Mouse (Mus musculus) yolk sac, embryonic 10.5 days (tissue): ENCODE measurements at regions not wholly inside any gene's neighbourhood (a gene's known extent, or its start where the extent isn't known, plus 50 kb on each side); places are given as distances from the start of the nearest gene placed in this dataset.

Source experiments
- DNase-seq: peaks from one replicate; pipeline ENCODE4 v3.0.0-alpha.2; 2017; ENCODE audit warnings: low spot score

- DNase-seq = no peak
Measured at GRCm38 (mm10) chr1:183504103-183504841, 86.3 kb downstream of the Hhipl2 start.

- DNase-seq = no peak
Measured at GRCm38 (mm10) chr1:183507893-183508292, 89.9 kb downstream of the Hhipl2 start.

DNA sequence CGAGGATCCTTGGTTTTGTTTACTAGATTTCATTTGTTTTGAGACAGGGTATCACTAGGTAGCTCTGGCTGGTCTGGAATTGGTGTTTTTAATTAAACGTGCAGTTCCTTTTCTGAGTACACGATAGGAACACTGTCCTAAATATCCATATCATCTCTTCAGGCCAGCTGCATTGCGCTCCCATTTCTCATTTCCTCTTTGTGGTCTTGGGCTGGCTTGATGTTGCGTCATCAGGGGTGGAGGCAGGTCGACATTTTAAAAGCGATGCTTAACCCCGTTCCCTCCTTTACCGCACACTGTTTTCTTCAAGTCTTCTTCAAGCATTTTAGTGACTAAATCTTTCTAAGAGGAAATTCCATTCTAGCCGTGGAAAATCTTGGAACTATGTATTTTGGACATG is 92.7 kb downstream of the Hhipl2 start:
- no peak for DNase-seq

- DNase-seq = no peak
Measured at GRCm38 (mm10) chr1:183513876-183514275, 95.9 kb downstream of the Hhipl2 start.

GRCm38 (mm10) chr1:183514281-183514983 is 96.4 kb downstream of the Hhipl2 start:
- DNase-seq = no peak

DNA sequence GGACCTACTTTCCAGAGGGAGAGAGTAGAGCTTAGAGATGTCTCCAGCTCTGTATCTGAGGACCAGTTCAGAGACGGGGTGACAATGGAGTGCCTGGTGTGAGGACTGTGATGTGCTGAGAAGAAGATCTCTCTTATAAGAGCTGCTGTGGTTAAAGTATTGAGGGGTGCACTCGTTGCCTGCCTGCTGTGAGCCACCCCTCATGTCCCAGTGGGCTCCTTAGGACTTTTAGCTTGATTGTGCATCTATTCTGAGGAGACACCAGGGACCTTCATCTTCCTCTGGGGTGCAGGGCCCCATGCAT is 96.9 kb downstream of the Hhipl2 start:
- no peak for DNase-seq

DNA sequence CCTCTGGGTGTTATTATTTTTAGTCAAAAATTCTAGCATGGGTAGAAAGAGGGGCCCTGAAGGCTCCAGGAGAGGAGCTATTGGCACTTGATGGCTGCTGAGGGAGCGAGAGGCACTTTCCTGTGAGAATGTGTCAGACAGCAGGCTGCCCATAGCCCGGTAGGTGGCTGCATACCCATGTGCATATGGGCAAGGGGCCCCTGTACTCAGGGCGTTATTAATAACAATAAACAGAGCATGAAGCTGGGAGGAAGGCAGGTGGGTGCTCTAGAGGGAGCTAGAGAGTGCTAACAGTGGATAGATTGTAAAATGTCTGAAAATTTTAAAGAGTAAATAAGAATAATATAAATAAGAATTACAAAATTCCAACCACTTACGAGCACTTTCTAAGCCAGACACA is 98.2 kb downstream of the Hhipl2 start:
- no peak for DNase-seq

GRCm38 (mm10) chr1:183517236-183517635 is 99.2 kb downstream of the Hhipl2 start:
- DNase-seq = no peak

DNA sequence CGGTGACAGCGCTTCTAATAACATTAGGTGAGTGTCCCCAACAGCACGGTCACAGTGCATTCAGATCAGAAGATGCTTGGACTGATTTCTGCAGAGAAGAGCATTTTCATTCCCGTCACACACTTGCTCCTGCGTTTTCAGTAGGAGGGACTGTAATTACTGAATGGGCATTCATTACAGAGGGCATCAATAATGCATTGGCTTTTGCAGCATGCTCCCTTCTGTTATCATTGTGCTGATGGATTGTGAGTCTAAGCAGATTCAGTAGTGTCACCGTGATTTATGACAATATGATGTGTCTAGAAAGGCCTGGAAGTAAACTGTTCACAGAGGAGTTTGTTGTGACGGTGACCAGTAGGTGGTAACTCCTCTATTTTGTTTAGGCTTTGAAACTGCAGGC is 103.6 kb downstream of the Hhipl2 start:
- DNase-seq = no peak

DNA sequence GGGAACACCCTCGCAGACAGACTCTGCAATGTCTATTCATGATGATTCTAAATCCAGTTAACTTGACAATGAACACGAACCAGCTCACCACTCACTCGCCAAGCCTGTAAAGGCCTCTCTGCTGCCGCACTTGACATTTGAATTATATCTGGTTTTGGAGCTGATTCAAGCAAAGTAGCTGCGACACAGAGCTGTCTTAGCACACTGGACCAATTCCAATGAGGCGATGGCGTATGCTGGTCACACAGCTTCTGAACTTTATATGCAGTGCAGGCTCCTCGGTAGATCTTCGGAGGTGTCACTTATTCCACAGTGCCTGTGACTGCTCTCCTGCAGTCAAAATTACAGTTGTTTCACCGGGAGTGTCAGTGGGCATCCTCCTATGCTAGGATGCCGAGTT is 115.4 kb downstream of the Hhipl2 start:
- no peak for DNase-seq

- no peak for DNase-seq
Measured at GRCm38 (mm10) chr1:183548752-183549387, 130.9 kb downstream of the Hhipl2 start.

GRCm38 (mm10) chr1:183552617-183553016 is 134.6 kb downstream of the Hhipl2 start:
- DNase-seq = no peak

GRCm38 (mm10) chr1:183553219-183553618 is 135.2 kb downstream of the Hhipl2 start:
- no peak for DNase-seq

DNA sequence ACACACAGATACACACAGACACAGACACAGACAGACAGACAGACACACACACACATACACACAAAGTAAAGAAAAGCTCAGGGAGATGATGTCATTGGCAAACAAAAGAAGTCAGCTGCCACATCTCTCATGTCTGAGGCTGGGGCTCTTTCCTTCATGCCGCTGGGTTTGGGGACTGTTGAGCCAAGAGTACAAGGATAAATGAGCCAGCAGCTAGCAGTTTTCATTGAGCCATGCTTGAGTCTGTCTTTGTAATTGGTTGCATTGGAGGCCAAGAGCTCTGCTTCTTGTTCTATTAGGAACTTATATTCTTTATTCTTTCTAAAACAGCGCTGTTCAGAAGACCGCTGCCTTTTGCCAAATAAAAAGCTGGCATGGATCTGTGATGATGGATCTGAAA is 144.8 kb downstream of the Hhipl2 start:
- no peak for DNase-seq

DNA sequence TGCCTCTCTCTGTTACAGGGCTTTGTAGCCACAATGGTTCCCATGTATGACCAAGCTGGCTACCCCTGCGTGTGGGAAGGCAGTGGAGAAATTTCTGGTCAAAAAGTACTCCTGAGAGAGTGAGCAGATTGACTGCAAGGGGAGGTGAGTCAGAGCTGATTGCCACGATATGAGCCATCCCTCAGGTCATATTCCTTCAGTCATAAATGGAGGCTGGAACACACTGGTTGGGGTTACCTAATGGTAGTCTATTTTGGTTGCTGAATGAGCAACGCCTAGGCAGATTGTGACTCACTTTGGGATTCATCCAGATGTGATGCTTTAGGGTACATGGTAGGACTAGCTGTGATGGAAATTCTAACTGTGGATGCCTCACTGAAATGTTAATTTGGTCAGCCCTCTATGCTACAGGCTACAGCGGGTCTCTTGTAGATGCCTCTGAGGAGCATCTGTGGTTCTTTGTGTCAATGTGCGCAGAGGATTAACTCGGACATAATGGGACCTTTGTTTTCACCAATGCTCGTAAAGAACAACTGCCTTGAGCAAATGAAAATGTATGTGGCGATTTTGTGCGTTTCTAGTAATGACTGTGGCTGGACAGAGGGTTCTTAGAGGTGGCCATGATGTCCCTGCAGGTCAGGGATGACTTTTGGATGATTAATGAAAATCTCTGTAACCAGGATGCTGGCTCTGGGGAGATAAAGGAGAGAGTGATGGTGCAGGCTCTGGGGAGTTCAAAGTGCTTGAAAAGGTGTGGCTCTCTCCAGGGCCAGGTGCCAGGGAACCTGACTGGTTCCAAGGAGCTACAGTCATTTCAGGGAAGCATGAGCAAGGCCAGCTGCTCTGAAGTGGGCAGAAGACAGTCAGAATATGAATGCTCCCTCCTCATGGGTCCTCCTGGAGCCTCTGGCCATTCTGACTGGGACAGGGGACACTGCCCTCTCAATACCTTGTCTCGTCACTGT is 155.9 kb downstream of the Hhipl2 start:
- no peak for DNase-seq

DNA sequence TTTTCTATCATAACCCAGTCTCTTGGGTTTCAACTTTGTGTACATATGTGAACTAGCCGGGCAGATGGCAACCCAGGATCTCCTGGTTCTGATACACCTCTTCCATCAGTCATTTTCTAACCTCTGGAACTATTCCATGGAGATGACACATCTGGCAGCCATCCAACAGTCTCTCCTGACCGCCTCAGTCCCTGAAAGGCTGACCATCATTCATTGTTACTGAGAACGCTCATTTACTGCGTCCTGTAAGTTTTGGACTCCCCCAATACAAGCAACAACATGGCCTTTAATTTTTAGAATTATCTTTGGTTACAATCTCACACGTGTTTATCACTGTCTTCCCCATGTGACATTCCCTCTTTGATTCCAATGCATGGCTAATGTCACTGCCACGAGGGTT is 166.8 kb downstream of the Hhipl2 start:
- DNase-seq = no peak

DNA sequence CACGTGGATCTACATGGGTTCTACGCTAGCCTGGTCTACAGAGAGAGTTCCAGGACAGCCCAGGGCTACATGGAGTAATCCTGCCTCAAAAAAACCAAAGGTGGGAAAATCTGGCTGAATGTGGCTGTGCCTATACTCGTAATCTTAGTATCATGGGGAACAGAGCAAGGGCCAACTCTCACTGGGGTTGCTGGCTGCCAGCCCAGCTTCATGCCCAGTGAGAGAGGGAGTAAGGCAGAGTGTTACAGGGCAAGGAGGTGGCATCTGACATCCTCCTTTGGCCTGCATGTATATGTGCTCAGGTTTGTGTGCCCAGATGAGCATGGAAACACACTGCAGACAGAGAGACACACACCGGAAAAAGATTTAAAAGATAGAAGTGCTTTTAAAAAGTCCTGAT is 168.4 kb downstream of the Hhipl2 start:
- no peak for DNase-seq

DNA sequence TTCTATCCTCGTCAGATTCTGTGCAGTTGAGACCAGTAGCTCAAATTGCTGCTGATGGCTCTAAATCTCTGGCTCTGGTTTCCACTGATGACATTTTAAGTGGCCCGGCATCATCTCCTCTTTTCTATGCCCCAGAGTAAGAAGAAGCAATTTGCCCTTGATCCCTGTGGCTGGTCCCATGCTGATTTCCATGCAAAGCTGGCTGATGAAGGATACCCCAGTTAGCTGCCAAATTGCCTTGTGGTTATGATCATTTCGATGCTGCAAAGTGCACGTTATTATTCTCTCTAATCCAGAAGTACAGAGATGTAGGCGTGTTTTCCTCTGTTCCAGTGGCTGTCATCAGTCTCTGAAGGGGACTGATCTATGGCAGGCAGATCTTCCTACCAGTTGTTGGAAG is 177.3 kb downstream of the Hhipl2 start:
- DNase-seq = no peak

GRCm38 (mm10) chr1:183600466-183600865 is 182.5 kb downstream of the Hhipl2 start:
- no peak for DNase-seq

DNA sequence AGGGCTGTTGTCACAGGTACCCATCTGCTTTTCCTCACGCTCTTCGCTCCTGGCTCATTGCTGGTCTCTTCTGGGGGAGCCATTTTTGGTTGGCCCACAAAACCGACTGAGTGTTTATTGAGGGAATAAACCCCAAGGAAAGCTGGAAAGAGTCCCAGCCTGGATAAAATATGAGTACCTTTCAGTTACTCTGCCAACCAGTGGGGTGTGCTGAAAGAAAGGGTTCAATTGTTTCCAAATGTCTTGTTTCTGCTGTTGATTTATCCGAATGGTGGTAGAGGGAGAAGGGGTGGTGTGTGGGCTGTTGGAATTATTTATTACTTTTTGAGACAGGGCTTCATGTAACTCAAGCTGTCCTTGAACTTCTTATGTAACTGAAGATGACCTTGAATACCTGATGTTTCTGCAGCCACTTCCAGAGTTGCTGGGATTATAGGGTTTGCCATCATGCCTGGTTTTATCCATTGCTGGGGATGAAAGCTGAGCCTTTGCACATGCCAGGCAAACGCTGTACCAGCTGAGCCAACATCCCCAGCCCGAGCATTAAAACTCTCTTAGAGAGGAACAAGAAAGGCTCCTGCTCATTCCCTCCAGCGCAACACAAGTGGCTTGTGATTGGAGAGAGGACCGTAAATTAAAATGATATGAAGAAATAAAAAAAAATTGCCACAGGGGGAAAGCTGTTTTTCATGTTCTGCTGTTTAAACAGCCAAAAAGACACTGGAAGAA is 194.1 kb downstream of the Hhipl2 start:
- DNase-seq = no peak

- no peak for DNase-seq
Measured at GRCm38 (mm10) chr1:183619451-183620059, 201.5 kb downstream of the Hhipl2 start.
